Mouse (Mus musculus): ENCODE data around the gene Kcnj3.
A peak's percentile ranks its signal among the peaks of the same experiment; 100 is the strongest.
"Not testable (repeated sequence)": the region's sequence is repeated elsewhere in the genome, so short reads cannot be mapped to it uniquely, and the experiment has no call there.

Gene Kcnj3

GRCm38 (mm10) chr2:55435721-55436260 is at the start of gene Kcnj3:
Kcnj3 (plus strand) TSS chr2:55435970.
- DNase-seq (ENCODE audit: low read depth, low spot score): peak; percentile 54

- DNase-seq (ENCODE audit: low read depth, low spot score): no peak
These were observed 45.3 kb upstream of the Kcnj3 start for GRCm38 (mm10) chr2:55390330-55390989.

DNA sequence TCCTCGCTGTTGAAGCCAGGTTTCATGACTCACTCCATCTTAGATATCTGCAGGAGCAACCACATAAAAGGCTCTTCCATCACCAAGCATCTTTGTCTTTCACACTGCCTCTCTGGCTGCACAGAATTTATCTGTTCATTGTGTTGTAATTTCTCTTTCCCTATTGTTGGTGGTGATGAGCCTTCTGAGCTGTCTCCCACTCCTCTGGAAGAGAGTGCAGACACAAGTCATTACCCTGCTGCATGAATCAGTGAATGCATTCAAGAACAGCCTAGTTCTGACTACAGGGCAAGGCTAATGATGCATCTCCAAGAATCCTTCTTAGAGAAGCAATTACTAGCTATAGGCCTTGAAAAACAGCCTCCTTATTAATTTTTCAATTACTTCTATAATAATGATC is 30.5 kb upstream of the Kcnj3 start:
- peak; percentile 31 for DNase-seq (ENCODE audit: low read depth, low spot score)

DNA sequence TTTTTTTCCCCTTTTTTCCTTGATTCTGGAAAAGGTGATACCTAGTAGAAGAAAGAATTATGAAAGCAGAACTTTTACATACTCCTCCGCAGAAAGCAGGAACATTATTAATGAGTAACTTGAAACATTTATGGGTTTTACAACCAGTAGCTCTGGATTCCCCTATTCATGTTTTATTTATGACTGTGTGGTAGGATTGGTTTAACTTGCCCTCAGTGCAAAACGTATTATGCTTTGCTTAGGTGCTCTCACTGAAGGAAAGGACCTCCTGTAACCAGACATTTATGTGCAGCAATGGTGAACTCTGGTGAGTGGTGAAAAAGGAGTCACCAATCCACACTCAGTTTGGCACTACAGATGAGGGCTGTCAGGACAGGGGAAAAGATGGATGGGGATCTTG is 8.1 kb upstream of the Kcnj3 start:
- no peak for DNase-seq (ENCODE audit: low read depth, low spot score)

GRCm38 (mm10) chr2:55432104-55432503 is 3.7 kb upstream of the Kcnj3 start:
- DNase-seq (ENCODE audit: low read depth, low spot score): no peak

- peak; percentile 48 for DNase-seq (ENCODE audit: low read depth, low spot score)
These were observed 664 bp downstream of the Kcnj3 start for GRCm38 (mm10) chr2:55436261-55437006.

- peak; percentile 51 for DNase-seq (ENCODE audit: low read depth, low spot score)
These were observed 1.5 kb downstream of the Kcnj3 start for GRCm38 (mm10) chr2:55437007-55437949.

GRCm38 (mm10) chr2:55437977-55438376 is 2.2 kb downstream of the Kcnj3 start:
- DNase-seq (ENCODE audit: low read depth, low spot score): peak; percentile 9

GRCm38 (mm10) chr2:55439211-55439610 is 3.4 kb downstream of the Kcnj3 start:
- no peak for DNase-seq (ENCODE audit: low read depth, low spot score)

DNA sequence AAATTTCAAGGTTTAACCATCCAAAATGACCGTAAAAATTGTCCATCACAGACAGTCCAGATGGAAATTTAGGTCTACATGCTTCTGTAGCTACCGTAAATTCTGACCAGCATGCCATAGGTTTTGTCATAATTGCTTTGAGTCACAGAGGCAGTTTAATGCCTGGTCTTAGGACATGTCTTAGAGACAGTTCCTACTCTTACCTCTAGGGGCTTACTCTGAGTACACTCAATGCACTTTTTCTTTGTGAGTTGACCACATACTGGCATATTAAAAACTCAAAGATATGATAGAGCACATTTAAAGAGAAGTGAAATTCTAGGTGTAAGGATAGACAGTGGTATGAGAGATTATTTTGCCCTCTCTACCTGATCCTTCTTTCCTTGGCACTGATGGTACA is 6.2 kb downstream of the Kcnj3 start:
- DNase-seq (ENCODE audit: low read depth, low spot score): peak; percentile 40

DNA sequence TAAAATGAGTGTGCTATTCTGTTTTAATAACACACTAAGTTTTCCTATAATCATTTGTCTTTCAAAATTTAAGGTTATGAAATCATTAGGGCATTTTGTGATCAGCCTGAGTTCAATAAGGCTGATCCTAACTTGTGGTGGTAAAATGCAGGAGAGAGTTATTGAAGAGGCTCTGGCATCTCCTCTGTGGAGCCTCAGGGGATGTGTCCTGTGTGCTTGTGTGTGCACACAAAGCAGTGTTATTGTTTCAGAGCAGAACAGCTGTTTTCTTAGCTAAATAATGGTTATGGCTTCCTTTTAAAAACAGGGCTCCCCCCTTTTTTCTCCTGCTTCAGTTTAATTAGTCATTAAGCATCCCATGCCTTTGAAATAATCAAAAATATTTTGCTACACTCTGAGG is 11.5 kb downstream of the Kcnj3 start:
- no peak for DNase-seq (ENCODE audit: low read depth, low spot score)

- DNase-seq (ENCODE audit: low read depth, low spot score): no peak
These were observed 15.0 kb downstream of the Kcnj3 start for GRCm38 (mm10) chr2:55450774-55451173.

DNA sequence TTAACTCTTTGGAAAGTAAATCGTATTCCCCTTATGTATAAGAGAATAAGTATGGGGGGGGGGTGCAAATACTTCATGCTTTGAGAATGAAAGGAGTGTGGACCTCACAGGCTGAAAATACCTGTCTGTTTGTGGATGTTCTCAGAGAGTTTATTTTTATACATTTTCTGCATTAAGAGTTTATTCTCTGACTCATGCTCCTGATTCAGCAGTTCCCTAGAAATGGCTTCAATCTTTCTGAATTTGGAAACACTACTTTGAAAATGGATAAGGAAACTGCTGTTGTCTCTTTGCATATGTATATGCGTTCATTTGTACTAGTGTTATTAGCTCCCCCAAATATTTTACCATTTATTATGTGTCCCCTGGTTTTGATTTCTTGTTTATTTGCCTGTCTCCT is 23.4 kb downstream of the Kcnj3 start:
- DNase-seq (ENCODE audit: low read depth, low spot score): no peak

DNA sequence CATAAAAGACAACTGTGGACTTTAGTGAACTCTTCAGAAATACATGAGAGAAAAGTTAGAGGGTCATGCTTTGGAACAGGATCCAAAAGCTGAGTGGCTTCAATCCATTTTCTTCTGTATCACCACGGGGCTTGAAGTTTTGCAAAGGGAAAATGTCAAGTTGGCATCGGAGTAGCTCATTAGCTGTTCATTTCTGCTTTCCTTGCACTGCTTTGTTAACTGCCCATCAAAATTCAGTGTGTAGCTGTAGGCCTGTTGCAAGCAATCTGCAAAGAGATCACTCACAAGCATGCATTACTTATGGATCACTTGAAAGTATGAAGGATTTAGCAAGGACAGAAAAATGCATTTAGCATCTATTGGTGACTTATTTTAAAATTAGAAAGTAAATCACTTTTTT is 33.4 kb downstream of the Kcnj3 start:
- no peak for DNase-seq (ENCODE audit: low read depth, low spot score)

- DNase-seq (ENCODE audit: low read depth, low spot score): no peak
These were observed 34.2 kb downstream of the Kcnj3 start for GRCm38 (mm10) chr2:55470006-55470405.

GRCm38 (mm10) chr2:55479511-55479910 is 43.7 kb downstream of the Kcnj3 start:
- DNase-seq (ENCODE audit: low read depth, low spot score): no peak

- no peak for DNase-seq (ENCODE audit: low read depth, low spot score)
These were observed 44.3 kb downstream of the Kcnj3 start for GRCm38 (mm10) chr2:55479933-55480601.

DNA sequence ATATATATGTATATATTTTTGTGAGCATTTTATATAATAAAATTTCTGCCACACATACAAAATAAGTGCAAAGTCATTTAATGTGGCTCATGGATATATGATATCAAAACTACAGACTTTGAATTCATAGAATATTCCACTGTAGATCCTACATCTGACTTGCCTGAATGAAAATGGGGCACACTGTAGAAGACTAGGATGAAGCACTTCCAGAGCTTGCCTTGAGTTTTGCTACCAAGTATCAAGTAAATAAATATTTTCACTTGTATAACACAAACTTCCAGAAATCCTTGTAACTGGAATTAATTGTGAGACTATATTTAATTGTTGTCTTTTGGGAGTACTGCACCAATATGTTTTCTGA is 44.8 kb downstream of the Kcnj3 start:
- no peak for DNase-seq (ENCODE audit: low read depth, low spot score)

GRCm38 (mm10) chr2:55485500-55486129 is 49.8 kb downstream of the Kcnj3 start:
- DNase-seq (ENCODE audit: low read depth, low spot score): not testable (repeated sequence)

DNA sequence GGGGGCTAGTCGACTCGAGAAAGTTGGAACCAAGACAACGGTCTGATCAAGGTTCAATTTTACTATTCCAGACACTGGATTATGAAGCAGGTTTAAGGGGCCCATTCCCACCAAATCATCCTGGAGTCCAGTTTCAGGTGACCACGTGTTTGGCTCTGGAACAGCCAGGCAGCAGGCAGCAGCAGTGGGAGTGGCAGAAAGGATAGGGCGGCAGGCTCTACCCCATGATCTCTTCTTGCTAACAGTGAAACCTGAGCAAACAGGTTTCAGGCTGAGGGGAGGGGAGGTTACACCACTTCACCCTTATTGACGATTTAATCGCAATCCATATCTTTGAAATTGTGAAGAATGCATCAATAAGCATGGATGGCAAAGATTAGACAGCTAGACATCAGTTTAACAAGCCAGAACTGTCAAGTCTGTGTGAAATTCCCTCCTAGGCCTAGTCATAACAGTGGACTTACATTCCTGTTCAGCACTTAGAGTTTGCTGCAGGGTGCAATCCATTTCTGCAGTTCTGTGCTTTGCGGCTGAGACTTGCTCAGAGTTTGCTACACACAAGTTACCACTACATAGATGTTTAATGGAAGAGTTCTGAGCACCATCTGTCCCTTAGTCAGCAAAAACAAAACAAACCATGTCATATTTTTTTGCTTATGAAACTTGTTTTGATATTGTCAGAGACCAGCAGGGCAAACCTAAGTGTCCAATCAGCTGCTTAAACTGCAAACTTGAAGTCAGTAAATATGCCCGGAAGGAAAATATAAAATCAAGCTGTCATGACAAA is 67.8 kb downstream of the Kcnj3 start:
- DNase-seq (ENCODE audit: low read depth, low spot score): peak; percentile 3
